Mouse (Mus musculus) CD8-positive naive resting alpha-beta T cell, adult 57 days (primary cell): Measurements from ENCODE around the gene Nucb1. TPM values are rescaled to one million over a fixed set of nuclear protein-coding genes. Genes with fewer than 3 reads are reported as not detected.

Experiments
- total RNA-seq: library from RNA; stranded (reverse); gene quantifications from one replicate; pipeline ENCODE4 v1.2.4, GENCODE M21; 2023

Gene Nucb1
- total RNA-seq, result 78.1 TPM

DNA sequence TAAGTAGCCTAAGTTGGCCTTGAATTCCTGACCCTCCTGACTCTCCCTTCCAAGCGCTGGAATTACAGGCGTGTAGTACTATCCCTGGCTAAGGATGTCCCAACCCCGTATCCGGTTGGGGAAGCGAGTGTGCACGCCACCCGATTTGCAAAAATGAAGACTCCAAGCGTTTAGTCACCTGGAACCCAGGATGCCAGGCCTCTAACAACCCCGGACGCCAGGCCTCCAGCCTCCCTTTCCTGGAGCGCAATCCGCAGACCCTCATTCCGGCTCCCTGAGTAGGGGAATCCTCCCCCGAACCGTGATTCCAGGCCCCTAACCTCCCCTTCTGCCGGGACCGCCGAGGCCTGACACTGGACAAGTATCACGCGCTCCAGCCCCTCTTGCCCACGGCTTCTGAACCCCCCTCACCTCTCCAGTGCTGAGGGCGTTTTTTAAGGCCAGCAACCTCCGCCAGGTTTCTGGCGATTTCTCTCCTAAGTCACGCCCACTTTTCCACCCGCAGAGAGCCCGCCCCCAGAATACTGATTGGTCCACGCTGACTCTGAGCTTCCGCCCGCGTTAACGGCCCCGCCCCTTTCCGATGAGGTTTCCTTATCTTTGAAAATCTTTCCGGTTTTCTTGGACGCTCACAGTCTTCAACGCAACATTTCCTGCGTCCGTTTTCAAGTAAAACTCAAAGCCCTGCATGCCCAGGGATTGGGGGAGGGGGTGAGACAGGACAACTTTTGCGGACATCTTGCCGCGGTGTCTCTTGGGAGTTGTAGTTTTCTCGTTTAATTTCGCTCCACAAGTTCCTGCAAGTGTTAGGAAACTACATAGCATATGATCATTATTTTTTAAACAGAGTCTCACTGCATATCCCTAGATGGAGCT is at the start of gene Nucb1:
Gene Nucb1 (minus strand): TSS at position 495 of the 876 bp plus-strand sequence.

DNA sequence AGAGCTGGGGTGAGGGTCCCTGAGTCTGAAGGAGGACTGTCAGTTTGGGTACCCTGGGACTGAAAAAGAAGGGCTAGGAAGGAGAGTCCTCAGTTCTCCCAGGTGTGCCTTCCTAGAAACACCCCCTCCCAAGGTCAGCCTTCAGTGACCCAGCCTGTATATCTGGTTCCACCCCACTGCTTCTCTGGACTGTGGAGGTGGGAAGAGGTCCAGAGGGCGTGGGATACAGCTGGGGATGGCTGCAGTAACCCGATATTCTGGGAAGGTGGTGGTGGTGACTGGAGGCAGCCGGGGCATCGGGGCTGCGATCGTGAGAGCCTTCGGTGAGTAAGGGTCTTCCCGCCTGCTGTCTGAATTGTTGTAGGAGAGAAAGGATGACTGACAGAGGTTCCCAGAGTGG is 44.5 kb upstream of the Nucb1 start, which contains the start of gene Hsd17b14:
Gene Hsd17b14 (plus strand): TSS at position 150 of the 400 bp plus-strand sequence.

DNA sequence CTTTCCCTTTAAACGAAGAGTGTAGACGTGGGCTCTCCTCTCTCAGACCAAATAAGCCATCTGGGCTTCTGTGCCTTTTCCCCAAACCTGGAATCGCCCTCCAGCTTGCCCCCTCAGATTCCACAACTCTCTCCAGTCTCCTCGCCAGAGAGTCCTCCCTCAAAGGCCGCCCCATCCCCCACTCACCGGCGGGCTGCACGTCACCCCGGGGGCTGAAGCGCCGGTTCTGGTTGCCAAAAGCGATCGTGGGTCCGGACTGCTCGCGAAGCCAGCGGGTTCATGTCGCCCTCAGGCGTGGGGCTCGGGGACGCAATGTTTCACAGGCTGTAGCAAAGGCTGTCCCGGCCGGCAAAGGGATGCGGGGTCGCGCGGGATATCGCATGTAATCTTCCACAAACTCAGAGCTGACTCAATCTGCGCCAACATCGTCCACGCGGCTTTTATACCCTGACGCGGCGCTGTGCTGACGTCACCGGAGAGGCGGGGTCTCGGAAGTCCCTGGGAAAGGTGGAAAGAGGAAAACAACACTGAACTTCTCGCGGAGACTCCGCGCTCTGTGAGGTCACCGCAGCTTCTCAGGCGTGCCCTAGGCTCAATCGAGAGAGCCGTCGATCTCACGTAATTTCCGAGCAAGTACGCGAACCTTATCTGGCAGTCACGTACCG is 15.7 kb upstream of the Nucb1 start, which contains the start of the genes Ppp1r15a and Plekha4:
Gene Ppp1r15a (minus strand): TSS at position 460 of the 665 bp plus-strand sequence.
Gene Plekha4 (plus strand): TSS at position 522 of the 665 bp plus-strand sequence.

DNA sequence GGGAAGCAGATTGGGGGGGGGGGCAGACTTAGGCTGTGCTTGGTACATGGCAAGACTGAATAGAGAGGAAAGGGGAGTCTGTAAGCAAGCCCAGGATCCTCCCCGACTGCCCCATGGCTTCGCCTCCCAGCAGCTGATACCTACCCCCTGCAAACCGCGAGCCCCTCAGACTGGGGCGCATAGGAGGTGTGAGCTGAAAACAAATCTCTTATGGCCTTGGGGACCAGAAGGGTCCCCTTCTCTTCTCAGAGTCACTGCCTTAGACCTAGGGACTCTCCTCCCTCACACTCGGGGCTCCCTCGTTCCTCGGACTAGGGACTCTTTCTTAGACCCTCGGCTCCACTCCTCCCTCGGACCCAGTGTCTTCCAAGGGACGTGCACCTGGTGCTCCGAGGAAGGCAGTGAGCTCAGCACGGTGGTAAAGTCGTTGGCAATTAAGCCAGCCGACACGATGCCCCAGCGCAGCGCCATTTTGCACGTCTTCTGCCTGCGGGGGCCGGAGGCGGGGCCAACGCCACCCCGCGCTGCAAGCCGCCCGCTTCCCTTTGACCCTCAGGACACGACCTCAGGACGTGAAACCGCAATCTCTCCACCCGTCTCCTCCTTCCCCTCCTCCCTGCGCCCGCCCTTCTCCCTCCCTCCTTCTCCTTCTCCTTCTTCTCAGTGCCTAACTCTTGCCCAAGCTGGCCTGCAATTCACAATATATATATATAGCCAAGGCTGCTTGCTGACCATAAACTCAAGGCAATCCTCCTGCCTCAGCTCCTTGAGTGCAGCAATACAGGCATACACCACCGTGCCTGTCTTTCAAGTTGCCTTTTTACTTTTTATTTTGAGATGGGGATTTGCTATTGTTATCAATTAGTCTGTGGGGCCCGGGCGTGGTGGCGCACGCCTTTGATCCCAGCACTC is 21.7 kb downstream of the Nucb1 start, which contains the start of gene Dhdh:
Gene Dhdh (minus strand): TSS at position 513 of the 912 bp plus-strand sequence.

DNA sequence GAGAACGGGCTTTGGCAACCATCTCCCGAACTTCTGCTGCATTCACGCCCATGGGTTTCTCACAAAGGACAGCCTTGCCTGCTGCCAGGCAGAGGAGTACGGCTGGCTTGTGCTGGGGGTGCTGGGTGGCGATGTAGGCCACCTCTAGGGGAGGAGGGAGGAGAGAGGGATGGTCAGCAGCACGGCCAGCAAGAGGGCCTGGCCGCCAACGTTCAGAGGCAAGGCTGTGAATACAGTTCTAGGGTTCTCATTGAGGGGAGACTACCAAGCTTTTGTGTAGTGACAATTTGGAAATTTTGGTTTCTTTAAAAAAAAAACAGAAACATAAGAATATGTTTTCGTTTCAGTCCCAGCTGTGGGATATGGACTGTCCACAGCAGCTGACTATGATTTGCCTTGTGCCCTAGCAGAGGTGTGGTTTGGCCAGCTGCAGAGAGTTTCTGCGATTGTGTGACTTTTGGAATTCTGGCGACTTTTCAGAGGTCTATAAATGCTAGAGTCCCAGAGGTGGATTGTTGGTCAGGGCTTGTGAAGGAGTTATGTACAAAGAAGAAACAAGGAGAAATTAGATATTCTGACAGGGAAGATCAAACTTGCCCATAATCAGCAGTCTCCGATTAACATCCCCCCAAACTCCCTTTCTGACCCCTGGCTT is 23.3 kb downstream of the Nucb1 start, which contains the start of gene Gm45808:
Gene Gm45808 (minus strand): TSS at position 51 of the 655 bp plus-strand sequence.

DNA sequence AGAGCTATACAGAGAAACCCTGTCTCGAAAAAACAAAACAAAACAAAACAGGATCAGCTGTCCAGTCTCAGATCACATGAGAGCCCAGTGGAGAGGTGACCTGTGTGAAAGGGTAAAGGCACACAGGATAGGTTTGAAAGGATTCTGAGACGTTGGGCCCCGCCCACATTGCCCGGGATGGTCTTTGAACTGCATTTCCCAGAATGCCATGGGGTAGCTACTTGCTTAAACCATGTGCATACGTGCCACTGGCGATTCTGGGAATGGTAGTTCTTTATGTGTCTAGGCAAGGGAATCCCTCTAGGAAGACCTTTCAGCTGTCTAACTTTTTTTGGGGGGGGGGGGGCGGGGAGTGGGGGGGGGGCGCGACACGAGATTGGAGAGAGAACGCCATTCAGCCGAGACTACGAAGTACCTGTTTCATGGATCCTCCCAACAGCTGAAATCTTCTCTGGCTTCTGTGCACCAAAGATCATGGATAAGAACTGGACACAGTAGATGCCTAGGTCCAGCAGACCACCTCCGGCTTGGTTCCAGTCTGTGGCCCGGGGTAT is 28.8 kb downstream of the Nucb1 start, which contains the start of gene Tulp2:
Gene Tulp2 (plus strand): TSS at position 504 of the 554 bp plus-strand sequence.

DNA sequence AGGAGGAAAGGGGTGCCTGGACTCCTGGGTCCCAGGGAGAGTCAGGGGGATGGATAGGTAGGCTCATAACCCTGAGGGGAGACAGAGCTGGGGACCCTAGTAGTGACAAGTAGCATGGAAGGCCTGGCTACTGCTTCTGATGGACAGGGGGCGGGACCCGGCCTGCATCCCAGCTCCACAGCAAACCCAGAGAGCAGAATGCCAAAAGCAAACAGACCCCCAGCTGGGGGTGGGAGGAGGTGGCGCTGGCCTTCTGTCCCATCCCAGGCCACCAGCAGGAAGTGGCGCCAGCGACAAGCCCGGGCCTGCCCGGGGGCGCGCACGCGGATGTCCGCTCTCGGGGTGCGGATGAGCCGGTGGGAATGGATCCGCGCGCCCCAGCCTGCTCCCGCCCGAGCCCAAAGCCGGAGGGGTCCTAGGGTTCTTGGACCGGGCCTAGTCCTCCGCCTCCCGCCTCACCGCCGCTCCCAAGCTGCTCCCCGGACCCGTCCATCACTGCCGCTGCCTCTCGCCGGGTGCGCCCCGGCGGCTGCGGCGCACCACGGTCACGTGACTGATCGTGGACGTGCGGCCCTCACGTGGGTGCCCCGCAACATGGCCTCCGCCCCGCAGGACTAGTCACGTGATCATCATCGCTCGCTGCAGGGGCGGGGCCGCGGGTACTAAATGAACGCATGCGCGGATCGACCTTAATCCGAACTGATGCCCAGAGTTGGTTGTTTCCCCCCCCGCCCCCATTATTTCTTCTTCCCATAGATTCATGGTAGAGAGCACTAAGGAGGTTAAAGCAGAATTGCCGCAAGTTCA is 43.7 kb downstream of the Nucb1 start, which contains the start of gene Bax:
Gene Bax (minus strand): TSS at position 616 of the 807 bp plus-strand sequence.

DNA sequence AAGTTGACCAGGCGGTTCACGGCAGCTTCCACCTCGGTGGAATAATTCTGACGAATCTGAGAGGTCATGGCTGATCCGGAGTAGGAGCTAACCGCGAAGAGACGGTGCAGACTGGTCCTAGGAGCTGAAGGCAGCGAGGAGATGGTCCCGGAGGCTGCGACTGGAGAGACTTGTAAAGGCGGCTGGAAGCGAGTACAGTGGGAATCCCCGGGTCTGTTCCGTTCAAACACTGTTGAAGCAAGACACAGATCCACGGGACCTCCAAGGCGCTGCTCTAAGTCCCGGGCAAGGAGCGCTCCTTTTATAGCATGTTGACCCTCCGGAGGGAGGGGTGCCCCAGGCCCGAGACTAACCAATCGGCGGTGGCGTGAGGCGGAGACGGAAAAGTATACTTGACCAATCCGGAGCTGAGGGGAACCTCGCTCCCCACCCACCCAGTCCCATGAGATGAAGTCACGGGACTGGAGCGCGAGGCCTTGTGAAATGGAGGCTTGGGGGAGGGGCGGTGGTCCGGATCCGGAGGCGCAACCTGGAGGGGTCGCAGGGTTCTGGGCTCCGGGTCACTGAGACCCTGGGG is 50.6 kb downstream of the Nucb1 start, which contains the start of gene Ftl1:
Gene Ftl1 (minus strand): TSS at position 321 of the 577 bp plus-strand sequence.

Other genes with a start within 250 kb of the Nucb1 start
- gene Slc6a21, start 232.9 kb downstream of the Nucb1 start, total RNA-seq, result not detected
- 7.7 TPM for gene Trpm4, start 176.6 kb downstream of the Nucb1 start, total RNA-seq
- not detected for gene Hrc, start 175.1 kb downstream of the Nucb1 start, total RNA-seq
- 0.21 TPM for gene Ppfia3, start 143.4 kb downstream of the Nucb1 start, total RNA-seq
- 1.3 TPM for gene Lin7b, start 139.8 kb downstream of the Nucb1 start, total RNA-seq
- gene Snrnp70, start 114.7 kb downstream of the Nucb1 start, total RNA-seq, result 624 TPM
- not detected for gene Kcna7, start 104.8 kb downstream of the Nucb1 start, total RNA-seq
- not detected for gene Ntf5, start 96.7 kb downstream of the Nucb1 start, total RNA-seq
- not detected for gene Lhb, start 89.6 kb downstream of the Nucb1 start, total RNA-seq
- 10.5 TPM for gene Gys1, start 75.6 kb downstream of the Nucb1 start, total RNA-seq
- gene Ruvbl2, start 72.3 kb downstream of the Nucb1 start, total RNA-seq, result 51.4 TPM
- gene Ftl1, start 50.5 kb downstream of the Nucb1 start, total RNA-seq, result 405 TPM
- 82.1 TPM for gene Bax, start 43.5 kb downstream of the Nucb1 start, total RNA-seq
- not detected for gene Tulp2, start 28.5 kb downstream of the Nucb1 start, total RNA-seq
- gene Gm45808, start 23.6 kb downstream of the Nucb1 start, total RNA-seq, result not detected
- 1.1 TPM for gene Dhdh, start 21.6 kb downstream of the Nucb1 start, total RNA-seq
- 996 TPM for gene Ppp1r15a, start 15.9 kb upstream of the Nucb1 start, total RNA-seq
- 0.77 TPM for gene Plekha4, start 15.9 kb upstream of the Nucb1 start, total RNA-seq
- not detected for gene Hsd17b14, start 44.5 kb upstream of the Nucb1 start, total RNA-seq
- gene Bcat2, start 59.7 kb upstream of the Nucb1 start, total RNA-seq, result 29.1 TPM
- gene Fgf21, start 105.1 kb upstream of the Nucb1 start, total RNA-seq, result not detected
- 0.18 TPM for gene Fut1, start 106.9 kb upstream of the Nucb1 start, total RNA-seq
- 0.28 TPM for gene Izumo1, start 111.4 kb upstream of the Nucb1 start, total RNA-seq
- 0.52 TPM for gene Rasip1, start 117.1 kb upstream of the Nucb1 start, total RNA-seq
- gene Mamstr, start 129.6 kb upstream of the Nucb1 start, total RNA-seq, result not detected
- not detected for gene Fut2, start 156.0 kb upstream of the Nucb1 start, total RNA-seq
- gene Ntn5, start 173.6 kb upstream of the Nucb1 start, total RNA-seq, result not detected
- gene Sec1, start 184.0 kb upstream of the Nucb1 start, total RNA-seq, result not detected
- gene Car11, start 189.4 kb upstream of the Nucb1 start, total RNA-seq, result 5.0 TPM
- 34.2 TPM for gene Dbp, start 194.7 kb upstream of the Nucb1 start, total RNA-seq
- gene Rpl18, start 205.1 kb upstream of the Nucb1 start, total RNA-seq, result 3,071 TPM
- gene Sphk2, start 207.6 kb upstream of the Nucb1 start, total RNA-seq, result 30.4 TPM
- 3.1 TPM for gene Fam83e, start 210.8 kb upstream of the Nucb1 start, total RNA-seq
- not detected for gene Spaca4, start 215.4 kb upstream of the Nucb1 start, total RNA-seq